In genomic region chr5:65036597-65036996, GRCm38 (mm10) we compare ENCODE assay signal across 14 mouse cellular contexts. TPM values are rescaled to one million over a fixed set of nuclear protein-coding genes. Genes with fewer than 3 reads are reported as not detected.
A peak's percentile ranks its signal among the peaks of the same experiment; 100 is the strongest.
DNase-seq lines count a peak whose midpoint lies in the region; ATAC-seq lines count a peak whose summit lies in the region.
"Had no signal": no experiment of that assay in that cellular context is flagged by ENCODE, and none has a peak within 500 bp of the region (broad histone marks: within the 10 kb centered on the region; RNA-seq: fewer than 3 reads in every experiment).

No protein-coding gene starts in this region.

- H3K4me3 ChIP-seq in heart, embryonic 10.5 days = no peak overlapping the region
- no peak overlapping the region for H3K4me3 ChIP-seq in neural tube, embryonic 13.5 days
- no peak overlapping the region for H3K4me3 ChIP-seq in neural tube, embryonic 15.5 days (replicated peaks)
- no peak overlapping the region for H3K4me3 ChIP-seq in kidney, embryonic 15.5 days (replicated peaks)
- H3K4me3 ChIP-seq: heart, embryonic 15.5 days had no signal

- no peaks in the 10 kb centered on the region for H3K4me1 ChIP-seq in heart, embryonic 10.5 days
- H3K4me1 ChIP-seq in neural tube, embryonic 13.5 days (replicated peaks) = peaks cover 8% of the 10 kb centered on the region; the same call in 1 of the 2 replicates
- peaks cover 22% of the 10 kb centered on the region for H3K4me1 ChIP-seq in neural tube, embryonic 15.5 days
- H3K4me1 ChIP-seq in kidney, embryonic 15.5 days = peaks cover 12% of the 10 kb centered on the region

- ATAC-seq in neural tube, embryonic 13.5 days (ENCODE audit: low read depth) = peak; percentile 45; the same call in 1 of the 2 replicates
- ATAC-seq in neural tube, embryonic 15.5 days (ENCODE audit: low FRiP score) = peak; percentile 58
- ATAC-seq in erythroblast, adult 5-6 weeks (replicated peaks; ENCODE audit: low FRiP score, poor library complexity, severe bottlenecking) = no peak
- no peak for ATAC-seq in kidney, embryonic 15.5 days (replicated peaks; ENCODE audit: low FRiP score)
- ATAC-seq: Patski had no signal

- peak; percentile 39 for DNase-seq in heart, adult 18-20 months
- DNase-seq in heart, embryonic 10.5 days (ENCODE audit: low spot score) = no peak
- DNase-seq in neural tube, embryonic 10.5 days (ENCODE audit: extremely low spot score, low spot score) = no peak
- DNase-seq in cerebellum, postnatal 36 days = peak; percentile 54 to 55
- DNase-seq: lung, embryonic 14.5 days; retina, postnatal 1 day had no signal

- 79% methylated on average over 13 of the region's 13 CpGs for WGBS in heart, embryonic 10.5 days
- WGBS in neural tube, embryonic 13.5 days = 55% methylated on average over 13 of the region's 13 CpGs
- WGBS in neural tube, embryonic 15.5 days = 45% methylated on average over 13 of the region's 13 CpGs
- WGBS in kidney, embryonic 15.5 days = 82% methylated on average over 13 of the region's 13 CpGs

- no peaks in the 10 kb centered on the region for H3K27me3 ChIP-seq in heart, embryonic 10.5 days (ENCODE audit: insufficient read depth, poor library complexity, severe bottlenecking)
- no peaks in the 10 kb centered on the region for H3K27me3 ChIP-seq in neural tube, embryonic 13.5 days
- H3K27me3 ChIP-seq in neural tube, embryonic 15.5 days (replicated peaks) = no peaks in the 10 kb centered on the region
- no peaks in the 10 kb centered on the region for H3K27me3 ChIP-seq in kidney, embryonic 15.5 days
- H3K27me3 ChIP-seq: heart, embryonic 15.5 days; Patski had no signal

- H3K9ac ChIP-seq in neural tube, embryonic 13.5 days = no peak overlapping the region
- no peak overlapping the region for H3K9ac ChIP-seq in neural tube, embryonic 15.5 days (replicated peaks)
- H3K9ac ChIP-seq in kidney, embryonic 15.5 days = no peak overlapping the region
- H3K9ac ChIP-seq: heart, embryonic 15.5 days; lung, embryonic 14.5 days had no signal

- no peaks in the 10 kb centered on the region for H3K9me3 ChIP-seq in heart, embryonic 10.5 days
- H3K9me3 ChIP-seq in neural tube, embryonic 13.5 days = no peaks in the 10 kb centered on the region
- no peaks in the 10 kb centered on the region for H3K9me3 ChIP-seq in neural tube, embryonic 15.5 days (replicated peaks)
- no peaks in the 10 kb centered on the region for H3K9me3 ChIP-seq in kidney, embryonic 15.5 days (replicated peaks)
- H3K9me3 ChIP-seq: heart, embryonic 15.5 days had no signal

- peaks cover 19% of the 10 kb centered on the region; the same call in 1 of the 2 replicates for H3K36me3 ChIP-seq in heart, embryonic 10.5 days
- H3K36me3 ChIP-seq in neural tube, embryonic 13.5 days = no peaks in the 10 kb centered on the region
- no peaks in the 10 kb centered on the region for H3K36me3 ChIP-seq in neural tube, embryonic 15.5 days
- peaks cover 32% of the 10 kb centered on the region for H3K36me3 ChIP-seq in kidney, embryonic 15.5 days

- no peak overlapping the region for H3K27ac ChIP-seq in heart, embryonic 10.5 days
- peak overlapping the region; percentile 59 for H3K27ac ChIP-seq in neural tube, embryonic 13.5 days (replicated peaks)
- H3K27ac ChIP-seq in neural tube, embryonic 15.5 days (replicated peaks) = peak overlapping the region; percentile 62
- no peak overlapping the region for H3K27ac ChIP-seq in kidney, embryonic 15.5 days
- H3K27ac ChIP-seq: heart, embryonic 15.5 days; kidney, postnatal 0 days; stomach, postnatal 0 days had no signal

- no peak overlapping the region for H3K4me2 ChIP-seq in neural tube, embryonic 13.5 days
- H3K4me2 ChIP-seq in neural tube, embryonic 15.5 days = 0 out of 2 replicates have a peak overlapping the region, but pooled peaks have one; percentile 11
- no peak overlapping the region for H3K4me2 ChIP-seq in kidney, embryonic 15.5 days
- H3K4me2 ChIP-seq: heart, embryonic 15.5 days; lung, embryonic 14.5 days had no signal

RNA-seq across cellular contexts. Expression of gene Tmem156, which starts 55.3 kb away (rescaled TPM):
- total RNA-seq in heart, adult 18-20 months (2021) = under 1 TPM in 1 of 2 experiments, not detected in 1; 0.69 TPM
- 0.12 and 0.13 TPM in 2 replicates for polyA plus RNA-seq in heart, embryonic 10.5 days (2016; fragmentation: Nextera tagmentation; extraction: Ambion mirVana)
- polyA plus RNA-seq in neural tube, embryonic 13.5 days (2015; fragmentation: Nextera tagmentation; extraction: Ambion mirVana) = not detected in 2 replicates
- 0.68 TPM in 1 of 2 replicates, not detected in the other for polyA plus RNA-seq in neural tube, embryonic 15.5 days (2015; fragmentation: Nextera tagmentation; extraction: Ambion mirVana)
- 1.7 and 2.5 TPM in 2 replicates for total RNA-seq in erythroblast, adult 5-6 weeks (2015; ENCODE audit: low replicate concordance)
- total RNA-seq in erythroblast, adult 5-6 weeks (2017; ENCODE audit: low replicate concordance) = 3.6 and 5.3 TPM in 2 replicates
- 0.15 and 0.31 TPM in 2 replicates for polyA plus RNA-seq in kidney, embryonic 15.5 days (2015; fragmentation: Nextera tagmentation; extraction: Ambion mirVana)
- polyA plus RNA-seq: heart, embryonic 15.5 days; Patski had no signal

Comparison
In these comparisons a context has a peak if more than half of its experiments do, and no peak if none do; other contexts are left out.
1. DNase-seq: peak in heart, adult 18-20 months (2 of 2) and cerebellum, postnatal 36 days (2 of 2); none in heart, embryonic 10.5 days (single experiment) and neural tube, embryonic 10.5 days (single experiment).
2. H3K27ac ChIP-seq: peak in neural tube, embryonic 13.5 days (single experiment) and neural tube, embryonic 15.5 days (single experiment); none in heart, embryonic 10.5 days (single experiment) and kidney, embryonic 15.5 days (single experiment).
3. ATAC-seq: peak in neural tube, embryonic 13.5 days (single experiment) and neural tube, embryonic 15.5 days (single experiment); none in erythroblast, adult 5-6 weeks (single experiment) and kidney, embryonic 15.5 days (single experiment).